Mouse (Mus musculus) spleen, adult 2 months (tissue): ENCODE data around the gene Pcnx3.

ENCODE experiments used
- CTCF ChIP-seq: fragments of 200-500 bp; IDR thresholded peaks from 2 replicates; pipeline ENCODE4 v1.5.1; 2011; ENCODE audit warnings: mild to moderate bottlenecking, inconsistent platforms; ENCODE audit not compliant: insufficient read depth, insufficient read length, insufficient replicate concordance; ENCODE audit errors: extremely low read depth
- POLR2A ChIP-seq: fragments of 200-500 bp; IDR thresholded peaks from 2 replicates; pipeline ENCODE4 v1.6.1; 2011; ENCODE audit warnings: low read depth, low read length, inconsistent platforms

- TF ChIP-seq CTCF: no peak
- no peak for TF ChIP-seq POLR2A
Observed at GRCm38 (mm10) chr19:5684236-5684635, 4.5 kb downstream of the Pcnx3 start.
